30 mouse cellular contexts compared by ENCODE assay signal in genomic region chr2:121601543-121601942, GRCm38 (mm10).
DNase-seq lines count a peak whose midpoint lies in the region; ATAC-seq and TF ChIP-seq lines count a peak whose summit lies in the region.
"Had no signal": no experiment of that assay in that cellular context is flagged by ENCODE, and none has a peak within 500 bp of the region (broad histone marks: within the 10 kb centered on the region; RNA-seq: fewer than 3 reads in every experiment).

No protein-coding gene starts in this region.

- 0 out of 2 replicates have a peak overlapping the region, but pooled peaks have one; percentile 14 for H3K27ac ChIP-seq in hindbrain, embryonic 14.5 days
- H3K27ac ChIP-seq in hindbrain, embryonic 10.5 days, result no peak overlapping the region
- 0 out of 2 replicates have a peak overlapping the region, but pooled peaks have one; percentile 42 for H3K27ac ChIP-seq in limb, embryonic 12.5 days
- no peak overlapping the region for H3K27ac ChIP-seq in limb, embryonic 10.5 days
- H3K27ac ChIP-seq: embryonic facial prominence, embryonic 12.5 days; embryonic facial prominence, embryonic 15.5 days; forebrain, embryonic 12.5 days; heart, adult 2 months; heart, embryonic 10.5 days; heart, embryonic 13.5 days; intestine, embryonic 15.5 days had no signal

- no peak overlapping the region for H3K9ac ChIP-seq in hindbrain, embryonic 14.5 days
- H3K9ac ChIP-seq in limb, embryonic 12.5 days (replicated peaks), result no peak overlapping the region
- H3K9ac ChIP-seq: embryonic facial prominence, embryonic 12.5 days; embryonic facial prominence, embryonic 15.5 days; forebrain, embryonic 12.5 days; heart, embryonic 13.5 days; intestine, embryonic 15.5 days had no signal

- no peaks in the 10 kb centered on the region for H3K27me3 ChIP-seq in hindbrain, embryonic 14.5 days (ENCODE audit: control insufficient read depth, insufficient read depth, low read length)
- no peaks in the 10 kb centered on the region for H3K27me3 ChIP-seq in hindbrain, embryonic 10.5 days (ENCODE audit: insufficient read depth, poor library complexity, severe bottlenecking)
- no peaks in the 10 kb centered on the region for H3K27me3 ChIP-seq in limb, embryonic 12.5 days
- no peaks in the 10 kb centered on the region for H3K27me3 ChIP-seq in limb, embryonic 10.5 days (ENCODE audit: low read depth, poor library complexity, severe bottlenecking)
- no peaks in the 10 kb centered on the region for H3K27me3 ChIP-seq in myocyte (ENCODE audit: control insufficient read depth, insufficient read depth, insufficient read length)
- H3K27me3 ChIP-seq: embryonic facial prominence, embryonic 12.5 days; embryonic facial prominence, embryonic 15.5 days; forebrain, embryonic 12.5 days; heart, embryonic 13.5 days; intestine, embryonic 15.5 days; Patski had no signal

- H3K79me2 ChIP-seq in myocyte (ENCODE audit: control insufficient read depth, insufficient read depth), result no peaks in the 10 kb centered on the region

- DNase-seq in adrenal gland, adult 2 months, result peak; percentile 70
- DNase-seq in adrenal gland, postnatal 14 days, result no peak
- DNase-seq in hindbrain, embryonic 14.5 days (ENCODE audit: low spot score), result no peak
- no peak for DNase-seq in hindbrain, embryonic 10.5 days (ENCODE audit: low spot score)
- no peak for DNase-seq in limb, embryonic 10.5 days (ENCODE audit: low spot score)
- no peak for DNase-seq in kidney, adult 11 months
- DNase-seq: adrenal gland, postnatal 10 days; B cell, adult 2 months; cerebellum, adult 18-20 months; cerebellum, adult 9-11 months; cerebellum, postnatal 25 days; gastrocnemius, postnatal 10 days; gastrocnemius, postnatal 36 days; heart, adult 2 months; heart, postnatal 14 days; heart, postnatal 4 days; kidney, adult 18-20 months; kidney, adult 9 months had no signal

- H3K4me3 ChIP-seq in hindbrain, embryonic 14.5 days (replicated peaks; ENCODE audit: low read length), result no peak overlapping the region
- H3K4me3 ChIP-seq in hindbrain, embryonic 10.5 days, result no peak overlapping the region
- H3K4me3 ChIP-seq in limb, embryonic 12.5 days (replicated peaks), result no peak overlapping the region
- H3K4me3 ChIP-seq in limb, embryonic 10.5 days, result no peak overlapping the region
- H3K4me3 ChIP-seq in myocyte, result no peak overlapping the region
- H3K4me3 ChIP-seq: embryonic facial prominence, embryonic 12.5 days; embryonic facial prominence, embryonic 15.5 days; erythroblast, embryonic 14.5 days; forebrain, embryonic 12.5 days; heart, adult 2 months; heart, embryonic 10.5 days; heart, embryonic 13.5 days; intestine, embryonic 15.5 days had no signal

- H3K36me3 ChIP-seq in hindbrain, embryonic 14.5 days (replicated peaks; ENCODE audit: control insufficient read depth, insufficient read depth), result no peaks in the 10 kb centered on the region
- no peaks in the 10 kb centered on the region for H3K36me3 ChIP-seq in hindbrain, embryonic 10.5 days
- no peaks in the 10 kb centered on the region for H3K36me3 ChIP-seq in limb, embryonic 12.5 days
- no peaks in the 10 kb centered on the region for H3K36me3 ChIP-seq in limb, embryonic 10.5 days
- no peaks in the 10 kb centered on the region for H3K36me3 ChIP-seq in myocyte (ENCODE audit: control insufficient read depth, insufficient read depth)
- H3K36me3 ChIP-seq: embryonic facial prominence, embryonic 12.5 days; embryonic facial prominence, embryonic 15.5 days; forebrain, embryonic 12.5 days; G1E; heart, embryonic 10.5 days; heart, embryonic 13.5 days; intestine, embryonic 15.5 days had no signal

- no peak overlapping the region for H3K4me2 ChIP-seq in hindbrain, embryonic 14.5 days (replicated peaks)
- H3K4me2 ChIP-seq in limb, embryonic 12.5 days, result no peak overlapping the region
- peak overlapping the region; percentile 72 for H3K4me2 ChIP-seq in myocyte (ENCODE audit: low read depth)
- H3K4me2 ChIP-seq: embryonic facial prominence, embryonic 12.5 days; embryonic facial prominence, embryonic 15.5 days; forebrain, embryonic 12.5 days; heart, embryonic 13.5 days; intestine, embryonic 15.5 days had no signal

- peaks cover 14% of the 10 kb centered on the region; the same call in 1 of the 2 replicates for H3K4me1 ChIP-seq in hindbrain, embryonic 14.5 days (replicated peaks; ENCODE audit: control insufficient read depth, insufficient read depth, low read length)
- 0 out of 2 replicates have a peak, but pooled peaks cover 2% of the 10 kb centered on the region for H3K4me1 ChIP-seq in hindbrain, embryonic 10.5 days (replicated peaks)
- H3K4me1 ChIP-seq in limb, embryonic 12.5 days (replicated peaks), result peaks cover 11% of the 10 kb centered on the region
- H3K4me1 ChIP-seq in limb, embryonic 10.5 days, result peaks cover 35% of the 10 kb centered on the region
- H3K4me1 ChIP-seq: embryonic facial prominence, embryonic 15.5 days; intestine, embryonic 15.5 days had no signal

- no peak overlapping the region for H3ac ChIP-seq in myocyte (ENCODE audit: control insufficient read depth, insufficient read length)

- no peaks in the 10 kb centered on the region for H3K9me3 ChIP-seq in hindbrain, embryonic 14.5 days (ENCODE audit: control insufficient read depth, low read length)
- no peaks in the 10 kb centered on the region for H3K9me3 ChIP-seq in hindbrain, embryonic 10.5 days
- H3K9me3 ChIP-seq in limb, embryonic 12.5 days, result no peaks in the 10 kb centered on the region
- H3K9me3 ChIP-seq in limb, embryonic 10.5 days (replicated peaks), result no peaks in the 10 kb centered on the region
- H3K9me3 ChIP-seq: embryonic facial prominence, embryonic 12.5 days; embryonic facial prominence, embryonic 15.5 days; forebrain, embryonic 12.5 days; G1E; heart, embryonic 10.5 days; heart, embryonic 13.5 days; intestine, embryonic 15.5 days had no signal

- no peak for ATAC-seq in hindbrain, embryonic 14.5 days (ENCODE audit: low FRiP score)
- ATAC-seq in limb, embryonic 12.5 days (ENCODE audit: insufficient number of reproducible peaks, insufficient read depth, low FRiP score, low TSS enrichment, low read depth), result no peak
- ATAC-seq: forebrain, embryonic 16.5 days; intestine, embryonic 15.5 days; Patski had no signal

- WGBS in hindbrain, embryonic 14.5 days, result 78% methylated on average over 7 of the region's 7 CpGs
- 85% methylated on average over 7 of the region's 7 CpGs for WGBS in hindbrain, embryonic 10.5 days
- 64% methylated on average over 7 of the region's 7 CpGs for WGBS in limb, embryonic 12.5 days
- WGBS in limb, embryonic 10.5 days, result 81% methylated on average over 7 of the region's 7 CpGs

- TF ChIP-seq POLR2A in myocyte (IDR thresholded peaks at IDR 0.05; ENCODE audit: insufficient read length, low read depth), result no peak

TF ChIP-seq in myocyte, 11 proteins besides CTCF, POLR2A, EP300 and RAD21:
- no peak for TF ChIP-seq POLR2AphosphoS2 (IDR thresholded peaks at IDR 0.05; ENCODE audit: insufficient read length, low read depth)
- TF ChIP-seq TCF3 (IDR thresholded peaks at IDR 0.05; ENCODE audit: insufficient read length, low read depth), result no peak
- no peak for TF ChIP-seq CEBPB (IDR thresholded peaks at IDR 0.05; ENCODE audit: insufficient read depth, poor library complexity, severe bottlenecking)
- TF ChIP-seq E2F4 (IDR thresholded peaks at IDR 0.05; ENCODE audit: insufficient read depth), result no peak
- no peak for TF ChIP-seq MAX (IDR thresholded peaks at IDR 0.05; ENCODE audit: low read depth)
- no peak for TF ChIP-seq USF1 (IDR thresholded peaks at IDR 0.05; ENCODE audit: low read depth)
- TF ChIP-seq TCF12 (IDR thresholded peaks at IDR 0.05; ENCODE audit: insufficient read depth, poor library complexity, severe bottlenecking), result no peak
- no peak for TF ChIP-seq REST (IDR thresholded peaks at IDR 0.05; ENCODE audit: insufficient read depth, insufficient read length)
- no peak for TF ChIP-seq MYOD1 (IDR thresholded peaks at IDR 0.05; ENCODE audit: control insufficient read depth in 1 of 3, insufficient read length in 2 of 3, low read depth in 2 of 3)
- TF ChIP-seq SRF (IDR thresholded peaks at IDR 0.05; ENCODE audit: control insufficient read depth, insufficient read length, low read depth), result no peak
- TF ChIP-seq MYOG (IDR thresholded peaks at IDR 0.05; ENCODE audit: control insufficient read depth in 1 of 3, insufficient read depth in 1 of 3, insufficient read length in 2 of 3, low read depth in 2 of 3), result no peak

Comparison
In these comparisons a context has a peak if more than half of its experiments do, and no peak if none do; other contexts are left out.
1. H3K27ac ChIP-seq: peak in hindbrain, embryonic 14.5 days (single experiment) and limb, embryonic 12.5 days (single experiment); none in hindbrain, embryonic 10.5 days (single experiment) and limb, embryonic 10.5 days (single experiment).